Mouse (Mus musculus) inflammation-experienced regulatory T-cells, adult 6 months (primary cell): ENCODE data around the gene D17H6S53E. TPM values are rescaled to one million over a fixed set of nuclear protein-coding genes. Genes with fewer than 3 reads are reported as not detected.
A peak's percentile ranks its signal among the peaks of the same experiment; 100 is the strongest.

Experiments
- ATAC-seq: one replicate; pipeline ENCODE4 v1.8.0; 2017
- polyA plus RNA-seq, 3 experiments: library from polyadenylated mRNA; unstranded; fragments of 100-300 nt; shearing (Covaris generic); gene quantifications; one replicate each; pipeline ENCODE4 v1.2.1; 2017

Gene D17H6S53E
- polyA plus RNA-seq, 3 experiments from 2014 or later = 20.0 to 27.1 (median 25.1) TPM

- no peak for ATAC-seq
Measured at GRCm38 (mm10) chr17:35132174-35132560, 6.0 kb downstream of the D17H6S53E start.

GRCm38 (mm10) chr17:35133517-35133916, 7.3 kb downstream of the D17H6S53E start:
- ATAC-seq = no peak

- ATAC-seq = peak; percentile 84
Measured at GRCm38 (mm10) chr17:35134801-35135590, 8.8 kb downstream of the D17H6S53E start, which contains the start of gene Bag6. Gene Bag6 (plus strand): TSS chr17:35135178.

DNA sequence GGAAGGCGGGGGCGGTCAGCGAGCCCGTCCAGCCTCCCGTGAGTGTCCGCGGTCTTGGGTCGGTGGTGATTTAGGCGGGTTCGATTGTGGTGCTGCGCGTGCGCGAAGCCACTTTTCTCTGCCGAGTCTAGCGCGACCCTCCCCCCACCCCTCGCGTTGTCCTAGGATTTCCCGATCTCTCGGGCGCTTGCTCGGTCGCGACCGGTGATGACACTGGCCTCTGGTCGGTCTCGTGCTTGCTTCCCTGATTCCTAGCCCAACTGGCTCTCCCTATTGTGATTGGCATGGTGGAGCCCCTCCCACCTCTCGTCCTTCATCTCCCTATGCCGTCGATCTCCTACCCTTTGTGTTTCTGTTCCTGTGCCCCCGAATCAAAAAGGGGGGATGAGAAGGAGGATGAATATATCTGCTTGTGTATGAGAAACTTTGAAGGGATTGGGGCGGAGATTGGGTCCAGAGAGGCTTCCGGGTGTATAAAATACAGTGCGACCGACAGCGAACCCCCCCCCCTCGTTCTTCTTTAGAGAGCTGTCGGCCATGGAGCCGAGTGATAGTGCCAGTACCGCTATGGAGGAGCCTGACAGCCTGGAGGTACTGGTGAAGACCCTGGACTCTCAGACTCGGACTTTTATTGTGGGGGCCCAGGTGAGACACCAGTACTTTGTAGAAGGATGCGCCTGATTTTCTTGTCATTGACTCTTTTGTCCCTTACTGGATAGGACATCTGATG, 9.6 kb downstream of the D17H6S53E start:
- ATAC-seq = peak; percentile 23

GRCm38 (mm10) chr17:35139269-35139668, 13.1 kb downstream of the D17H6S53E start:
- ATAC-seq = no peak

DNA sequence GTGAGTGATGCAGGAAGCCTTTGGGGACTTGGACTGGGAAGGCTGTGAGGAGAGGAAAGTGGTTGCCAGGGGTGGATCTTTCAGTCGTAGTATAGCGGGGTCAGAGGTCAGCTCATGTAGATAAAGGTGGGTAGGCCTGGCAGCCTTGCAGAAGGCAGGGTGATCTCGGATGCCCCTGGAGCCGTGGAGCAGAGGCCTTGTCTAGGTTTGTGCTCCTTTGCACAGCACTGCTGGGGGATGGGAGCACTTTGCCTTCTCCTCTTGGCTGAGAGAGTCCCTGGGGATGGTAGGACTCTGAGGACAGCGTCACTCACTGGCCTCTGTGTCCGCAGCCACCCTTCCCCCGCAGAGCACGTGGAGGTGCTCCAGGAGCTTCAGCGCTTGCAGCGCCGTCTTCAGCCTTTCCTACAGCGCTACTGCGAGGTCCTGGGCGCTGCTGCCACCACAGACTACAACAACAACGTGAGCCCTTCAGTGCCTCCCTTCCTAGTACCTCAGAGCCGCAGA, 14.4 kb downstream of the D17H6S53E start:
- ATAC-seq = no peak

GRCm38 (mm10) chr17:35141971-35142370, 15.8 kb downstream of the D17H6S53E start:
- ATAC-seq = no peak

GRCm38 (mm10) chr17:35146139-35146538, 20.0 kb downstream of the D17H6S53E start:
- ATAC-seq = no peak

- no peak for ATAC-seq
Measured at GRCm38 (mm10) chr17:35147348-35147747, 21.2 kb downstream of the D17H6S53E start.

- no peak for ATAC-seq
Measured at GRCm38 (mm10) chr17:35147922-35148639, 21.9 kb downstream of the D17H6S53E start.

- no peak for ATAC-seq
Measured at GRCm38 (mm10) chr17:35152121-35152520, 25.9 kb downstream of the D17H6S53E start.

- no peak for ATAC-seq
Measured at GRCm38 (mm10) chr17:35153077-35153476, 26.9 kb downstream of the D17H6S53E start.

- ATAC-seq = no peak
Measured at GRCm38 (mm10) chr17:35153931-35154330, 27.8 kb downstream of the D17H6S53E start.

- ATAC-seq = no peak
Measured at GRCm38 (mm10) chr17:35154616-35155015, 28.4 kb downstream of the D17H6S53E start.

DNA sequence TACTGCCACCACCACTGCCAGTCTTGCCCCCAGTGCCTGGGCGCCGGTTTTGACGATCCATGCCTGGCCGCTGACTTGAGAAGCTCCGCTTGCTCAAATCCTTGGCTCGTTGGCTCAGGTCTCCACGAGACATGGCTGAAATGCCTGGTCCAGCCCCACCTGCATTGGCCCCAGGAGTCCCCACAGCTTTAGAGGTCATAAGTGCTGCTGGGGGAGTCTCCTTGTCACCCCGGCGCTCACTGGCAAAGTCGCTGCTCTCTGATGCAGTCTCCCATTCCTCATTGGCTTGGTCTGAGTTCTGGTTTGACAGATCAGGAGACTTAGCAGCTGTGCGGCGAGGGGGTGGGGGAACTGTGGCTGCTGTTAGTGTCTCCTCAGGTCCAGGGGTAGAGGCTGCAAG, 29.3 kb downstream of the D17H6S53E start:
- ATAC-seq = no peak

DNA sequence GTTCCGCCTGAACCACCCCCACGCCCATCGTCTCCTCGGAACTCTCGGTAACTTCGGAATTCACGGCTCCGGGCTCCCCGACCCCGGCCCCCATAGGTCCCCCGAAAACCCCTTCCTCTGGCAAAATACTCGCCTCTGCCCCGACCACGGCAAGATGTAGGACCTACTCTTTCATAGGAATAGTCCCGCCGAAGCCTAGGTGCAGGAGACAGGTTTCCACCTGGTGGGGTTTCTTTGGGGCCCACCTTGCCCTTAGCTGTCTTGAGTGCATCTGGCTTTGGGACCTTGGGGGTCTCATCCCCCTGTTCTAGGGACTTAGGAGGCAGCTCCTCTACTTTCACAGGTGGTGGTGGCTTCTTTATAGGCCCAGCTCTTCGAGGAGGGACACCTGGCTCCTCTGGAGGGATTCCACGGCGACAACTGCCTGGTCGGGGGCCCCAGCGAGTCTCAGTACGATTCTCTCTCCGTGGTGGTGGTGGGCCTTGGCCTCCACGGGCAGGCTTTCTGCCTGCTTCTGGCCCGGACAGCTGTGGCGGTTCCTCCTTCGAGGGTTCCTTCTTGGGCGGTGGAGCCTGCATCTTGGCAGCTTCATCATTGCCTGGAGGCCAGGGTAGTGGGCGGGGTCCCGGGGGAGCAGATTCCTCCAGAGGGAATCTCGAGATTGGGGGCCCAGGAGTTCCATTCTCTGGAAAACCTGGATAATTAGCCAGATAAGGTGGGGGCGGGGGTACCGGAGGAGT, 30.5 kb downstream of the D17H6S53E start:
- no peak for ATAC-seq

DNA sequence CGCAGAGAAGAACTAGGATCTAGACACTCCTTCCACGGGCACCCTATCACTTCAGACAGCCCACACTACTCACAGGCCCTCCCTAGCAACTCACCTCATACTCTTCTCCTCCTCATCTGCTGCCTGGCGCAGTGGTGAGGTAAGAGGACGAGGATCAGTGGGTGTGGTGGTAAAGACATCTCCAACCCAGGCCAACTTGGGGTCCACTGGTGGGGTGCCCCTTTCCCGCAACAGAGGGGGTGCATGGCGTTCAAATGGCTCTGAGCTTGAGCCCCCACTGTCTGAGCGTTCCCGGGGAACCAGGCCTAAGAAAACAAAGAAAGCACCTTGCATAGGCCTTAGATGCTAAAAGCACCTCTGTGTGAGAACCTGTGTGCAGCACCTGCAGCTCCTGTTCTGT, 31.1 kb downstream of the D17H6S53E start:
- no peak for ATAC-seq

- ATAC-seq = no peak
Measured at GRCm38 (mm10) chr17:35157661-35158175, 31.5 kb downstream of the D17H6S53E start.

GRCm38 (mm10) chr17:35158850-35159593, 32.8 kb downstream of the D17H6S53E start:
- ATAC-seq = no peak

- ATAC-seq = no peak
Measured at GRCm38 (mm10) chr17:35159638-35160037, 33.5 kb downstream of the D17H6S53E start.

DNA sequence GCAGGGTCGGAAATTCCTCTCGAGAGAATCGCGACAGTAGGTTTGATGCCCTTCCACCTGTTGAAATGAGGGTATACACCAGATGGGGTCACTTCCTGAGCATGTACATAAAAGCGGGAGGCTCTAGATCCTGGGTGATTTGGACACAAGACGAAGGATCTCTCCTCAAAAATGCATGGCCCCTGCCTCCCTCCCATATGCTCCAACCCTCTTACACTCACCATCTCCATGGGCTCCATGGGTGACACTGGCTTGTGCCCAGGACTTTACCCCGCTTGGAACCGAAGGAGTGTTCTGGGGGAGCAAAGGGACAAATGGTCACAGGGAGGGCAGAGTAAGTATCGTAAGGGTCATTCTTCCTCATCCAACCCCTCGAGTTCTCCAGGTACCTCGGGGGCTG, 35.2 kb downstream of the D17H6S53E start:
- ATAC-seq = no peak
